Mouse (Mus musculus) MEL (cell line): ENCODE data around the gene Cacna1c. TPM values are rescaled to one million over a fixed set of nuclear protein-coding genes. Genes with fewer than 3 reads are reported as not detected.

Source experiments
- DNase-seq: peaks from one replicate; pipeline ENCODE4 v3.0.0; 2011; ENCODE audit warnings: low read depth, low spot score
- H3K27ac ChIP-seq: 2 replicates; pipeline ENCODE4 v1.5.1; 2012; ENCODE audit warnings: low read depth, mild to moderate bottlenecking, control low read depth, low read length, moderate library complexity; ENCODE audit not compliant: control insufficient read depth
- H3K27me3 ChIP-seq, 2 experiments: fragments of 150-350 bp in 1 of 2; sonication (generic) in 1 of 2; 2 replicates each; pipeline ENCODE4 v1.6.1; 2012; ENCODE audit warnings: low read length in 2 of 2, mild to moderate bottlenecking in 2 of 2, improper control_type of control experiment in 1 of 2, moderate library complexity in 1 of 2; ENCODE audit not compliant: insufficient read depth in 2 of 2, control insufficient read depth in 1 of 2
- H3K36me3 ChIP-seq, 2 experiments: 2 replicates each; pipeline ENCODE4 v1.6.1; 2012 to 2014; ENCODE audit warnings: low read length in 2 of 2, improper control_type of control experiment in 1 of 2, inconsistent platforms in 1 of 2, mild to moderate bottlenecking in 1 of 2; ENCODE audit not compliant: insufficient read depth in 2 of 2, control insufficient read depth in 1 of 2
- H3K4me1 ChIP-seq, 2 experiments: fragments of 150-350 bp in 1 of 2; sonication (generic) in 1 of 2; 2 replicates each; pipeline ENCODE4 v1.6.1; 2012; ENCODE audit warnings: low read length in 2 of 2, improper control_type of control experiment in 1 of 2, mild to moderate bottlenecking in 1 of 2; ENCODE audit not compliant: insufficient read depth in 2 of 2, control insufficient read depth in 1 of 2
- H3K4me3 ChIP-seq, 2 experiments: fragments of 150-350 bp in 1 of 2; sonication (generic) in 1 of 2; 2 replicates each; pipeline ENCODE4 v1.5.1; 2012; ENCODE audit warnings: low read depth in 2 of 2, low read length in 2 of 2, mild to moderate bottlenecking in 2 of 2, moderate library complexity in 2 of 2, control low read depth in 1 of 2, improper control_type of control experiment in 1 of 2; ENCODE audit not compliant: control insufficient read depth in 1 of 2, insufficient read depth in 1 of 2
- H3K79me2 ChIP-seq: 2 replicates; pipeline ENCODE4 v1.6.1; 2012; ENCODE audit warnings: mild to moderate bottlenecking, low read length, moderate library complexity; ENCODE audit not compliant: control insufficient read depth, poor library complexity, insufficient read depth
- H3K9ac ChIP-seq: 2 replicates; pipeline ENCODE4 v1.6.1; 2012; ENCODE audit warnings: low read depth, mild to moderate bottlenecking, control low read depth, low read length, moderate library complexity; ENCODE audit not compliant: control insufficient read depth, poor library complexity, severe bottlenecking
- H3K9me3 ChIP-seq: fragments of 150-350 bp; sonication (generic); replicated peaks from 2 replicates; pipeline ENCODE4 v1.6.1; 2012; ENCODE audit warnings: mild to moderate bottlenecking, low read length, improper control_type of control experiment, moderate library complexity; ENCODE audit not compliant: insufficient read depth
- BHLHE40 ChIP-seq: IDR thresholded peaks from 2 replicates; pipeline ENCODE4 v1.6.1; 2012; ENCODE audit warnings: low read depth, mild to moderate bottlenecking, inconsistent platforms, low read length, improper control_type of control experiment, borderline replicate concordance
- CHD1 ChIP-seq: IDR thresholded peaks from 2 replicates; pipeline ENCODE4 v1.6.1; 2012; ENCODE audit warnings: low read depth, mild to moderate bottlenecking, inconsistent platforms, low read length, improper control_type of control experiment
- CHD2 ChIP-seq: IDR thresholded peaks from 2 replicates; pipeline ENCODE4 v1.6.1; 2011; ENCODE audit warnings: low read length, improper control_type of control experiment
- CTCF ChIP-seq, 3 experiments: IDR thresholded peaks in 2 of 3; conservative IDR thresholded peaks in 1 of 3; 2 replicates each; pipeline ENCODE4 v1.5.1; 2011 to 2012; ENCODE audit warnings: low read length in 3 of 3, low read depth in 2 of 3, mild to moderate bottlenecking in 2 of 3, improper control_type of control experiment in 1 of 3, inconsistent platforms in 1 of 3, mixed read lengths in 1 of 3, moderate library complexity in 1 of 3; ENCODE audit not compliant: control insufficient read depth in 1 of 3, insufficient read depth in 1 of 3, poor library complexity in 1 of 3, severe bottlenecking in 1 of 3
- E2F4 ChIP-seq: IDR thresholded peaks from 2 replicates; pipeline ENCODE4 v1.6.1; 2011; ENCODE audit warnings: low read depth, low read length, improper control_type of control experiment, borderline replicate concordance
- ELF1 ChIP-seq: IDR thresholded peaks from 2 replicates; pipeline ENCODE4 v1.6.1; 2014; ENCODE audit warnings: low read depth, mild to moderate bottlenecking, inconsistent platforms, low read length, improper control_type of control experiment, moderate library complexity
- EP300 ChIP-seq, 2 experiments: IDR thresholded peaks; 2 replicates each; pipeline ENCODE4 v1.6.1; 2011; ENCODE audit warnings: improper control_type of control experiment in 2 of 2, low read length in 2 of 2, low read depth in 1 of 2, mild to moderate bottlenecking in 1 of 2
- ETS1 ChIP-seq: IDR thresholded peaks from 2 replicates; pipeline ENCODE4 v1.6.1; 2012; ENCODE audit warnings: low read depth, mild to moderate bottlenecking, inconsistent platforms, low read length, improper control_type of control experiment, moderate library complexity
- GABPA ChIP-seq: IDR thresholded peaks from 2 replicates; pipeline ENCODE4 v1.6.1; 2012; ENCODE audit warnings: low read depth, mild to moderate bottlenecking, inconsistent platforms, low read length, improper control_type of control experiment, moderate library complexity
- GATA1 ChIP-seq: IDR thresholded peaks from 2 replicates; pipeline ENCODE4 v1.6.1; 2011; ENCODE audit warnings: low read depth, low read length, improper control_type of control experiment
- HCFC1 ChIP-seq: IDR thresholded peaks from 2 replicates; pipeline ENCODE4 v1.6.1; 2012; ENCODE audit warnings: low read depth, mild to moderate bottlenecking, inconsistent platforms, low read length, improper control_type of control experiment, moderate library complexity
- MAFK ChIP-seq: IDR thresholded peaks from 2 replicates; pipeline ENCODE4 v1.6.1; 2011; ENCODE audit warnings: low read depth, mild to moderate bottlenecking, low read length, improper control_type of control experiment, borderline replicate concordance
- MAZ ChIP-seq: IDR thresholded peaks from 2 replicates; pipeline ENCODE4 v1.6.1; 2012; ENCODE audit warnings: low read depth, mild to moderate bottlenecking, inconsistent platforms, low read length, improper control_type of control experiment
- MEF2A ChIP-seq: IDR thresholded peaks from 2 replicates; pipeline ENCODE4 v1.6.1; 2014; ENCODE audit warnings: low read depth, mild to moderate bottlenecking, inconsistent platforms, low read length, improper control_type of control experiment; ENCODE audit not compliant: poor library complexity, insufficient replicate concordance, severe bottlenecking; ENCODE audit errors: extremely low read depth
- MXI1 ChIP-seq: IDR thresholded peaks from 2 replicates; pipeline ENCODE4 v1.6.1; 2011; ENCODE audit warnings: mild to moderate bottlenecking, low read depth, low read length, improper control_type of control experiment
- MYB ChIP-seq: IDR thresholded peaks from 2 replicates; pipeline ENCODE4 v1.6.1; 2011; ENCODE audit warnings: mild to moderate bottlenecking, low read depth, low read length, improper control_type of control experiment
- MYC ChIP-seq: IDR thresholded peaks from 2 replicates; pipeline ENCODE4 v1.6.1; 2011; ENCODE audit warnings: low read depth, mild to moderate bottlenecking, low read length, improper control_type of control experiment, moderate library complexity
- POLR2AphosphoS2 ChIP-seq: IDR thresholded peaks from 2 replicates; pipeline ENCODE4 v1.6.1; 2011; ENCODE audit warnings: low read length, improper control_type of control experiment
- POLR2AphosphoS5 ChIP-seq: IDR thresholded peaks from 2 replicates; pipeline ENCODE4 v1.6.1; 2012; ENCODE audit warnings: low read depth, borderline replicate concordance, mild to moderate bottlenecking, inconsistent platforms, low read length, moderate library complexity, mixed read lengths
- RAD21 ChIP-seq: IDR thresholded peaks from 2 replicates; pipeline ENCODE4 v1.6.1; 2011; ENCODE audit warnings: mild to moderate bottlenecking, low read depth, low read length, improper control_type of control experiment
- RCOR1 ChIP-seq: IDR thresholded peaks from 2 replicates; pipeline ENCODE4 v1.6.1; 2012; ENCODE audit warnings: low read depth, mild to moderate bottlenecking, inconsistent platforms, low read length, improper control_type of control experiment
- SIN3A ChIP-seq: IDR thresholded peaks from 2 replicates; pipeline ENCODE4 v1.6.1; 2012; ENCODE audit warnings: low read length, improper control_type of control experiment, inconsistent platforms
- TBP ChIP-seq: IDR thresholded peaks from 2 replicates; pipeline ENCODE4 v1.8.0; 2011; ENCODE audit warnings: low read depth, low read length, improper control_type of control experiment
- TCF12 ChIP-seq: IDR thresholded peaks from 2 replicates; pipeline ENCODE4 v1.6.1; 2014; ENCODE audit warnings: low read depth, mild to moderate bottlenecking, inconsistent platforms, low read length, improper control_type of control experiment, moderate library complexity
- UBTF ChIP-seq: IDR thresholded peaks from 2 replicates; pipeline ENCODE4 v1.6.1; 2012; ENCODE audit warnings: low read depth, mild to moderate bottlenecking, inconsistent platforms, low read length, improper control_type of control experiment, moderate library complexity, borderline replicate concordance; ENCODE audit not compliant: insufficient read depth
- USF2 ChIP-seq, 2 experiments: IDR thresholded peaks; 2 replicates each; pipeline ENCODE4 v1.6.1; 2011 to 2012; ENCODE audit warnings: improper control_type of control experiment in 2 of 2, low read length in 2 of 2, borderline replicate concordance in 1 of 2, inconsistent platforms in 1 of 2, low read depth in 1 of 2, mild to moderate bottlenecking in 1 of 2; ENCODE audit not compliant: insufficient read depth in 1 of 2
- ZC3H11A ChIP-seq: IDR thresholded peaks from 2 replicates; pipeline ENCODE4 v1.6.1; 2012; ENCODE audit warnings: low read depth, mild to moderate bottlenecking, inconsistent platforms, low read length, improper control_type of control experiment
- ZMIZ1 ChIP-seq: IDR thresholded peaks from 2 replicates; pipeline ENCODE4 v1.6.1; 2012; ENCODE audit warnings: low read depth, mild to moderate bottlenecking, inconsistent platforms, low read length, improper control_type of control experiment, moderate library complexity
- ZNF384 ChIP-seq: IDR thresholded peaks from 2 replicates; pipeline ENCODE4 v1.6.1; 2012; ENCODE audit warnings: low read depth, mild to moderate bottlenecking, inconsistent platforms, low read length, improper control_type of control experiment
- polyA plus RNA-seq, 2 experiments: library from polyadenylated mRNA; stranded (reverse) in 1 of 2; unstranded in 1 of 2; fragments of >175 nt in 1 of 2; fragments of >200 nt in 1 of 2; gene quantifications; 2 replicates each; pipeline versions ENCODE4 v1.2.1 to v1.2.4; 2012; ENCODE audit warnings: low replicate concordance in 2 of 2, low read depth in 1 of 2; ENCODE audit not compliant: insufficient read length in 2 of 2, insufficient read depth in 1 of 2, missing spikeins in 1 of 2
- total RNA-seq: library from RNA; depleted of rRNA; stranded (reverse); fragments of 300-350 nt; gene quantifications from 2 replicates; pipeline ENCODE4 v1.2.3, GENCODE M21; 2012

The Cacna1c gene
- total and polyA plus RNA-seq, 3 experiments = 3.4 to 4.4 TPM; not detected in 1

GRCm38 (mm10) chr6:118977443-118978271, 218.6 kb downstream of the Cacna1c start:
- Histone ChIP-seq H3K9me3 (no peaks in the 10 kb centered on the region), H3K27ac (no peak overlapping the region), H3K27me3 (peaks cover 7 to 14% of the 10 kb centered on the region in 2 experiments), H3K9ac (no peak overlapping the region), H3K4me3 (no peak overlapping the region), H3K79me2 (no peaks in the 10 kb centered on the region), H3K36me3 (no peaks in the 10 kb centered on the region), H3K4me1 (no peaks in the 10 kb centered on the region)
- no peak for DNase-seq
- TF ChIP-seq E2F4 (no peak), CTCF (IDR thresholded peaks at IDR 0.05 in 2 of 3, conservative IDR thresholded peaks at IDR 0.05 in 1 of 3; ENCODE audit: control insufficient read depth in 1 of 3, insufficient read depth in 1 of 3, low read depth in 2 of 3, low read length in 3 of 3, poor library complexity in 1 of 3, severe bottlenecking in 1 of 3) (no peak), BHLHE40 (no peak), MYB (no peak), RCOR1 (no peak), CHD1 (no peak), GATA1 (no peak), MXI1 (no peak), POLR2AphosphoS5 (no peak), SIN3A (no peak), ELF1 (no peak), HCFC1 (no peak), USF2 (IDR thresholded peaks at IDR 0.05; ENCODE audit: borderline replicate concordance in 1 of 2, insufficient read depth in 1 of 2, low read depth in 1 of 2, low read length in 2 of 2) (no peak), ZC3H11A (no peak), MAFK (no peak), MEF2A (no peak), CHD2 (no peak), ZNF384 (no peak), ETS1 (no peak)
- TF ChIP-seq, all 39 proteins: peak for 0

GRCm38 (mm10) chr6:118976617-118977016, 219.6 kb downstream of the Cacna1c start:
- Histone ChIP-seq H3K36me3 (no peaks in the 10 kb centered on the region), H3K9ac (no peak overlapping the region), H3K9me3 (no peaks in the 10 kb centered on the region), H3K79me2 (no peaks in the 10 kb centered on the region), H3K4me3 (no peak overlapping the region), H3K27me3 (peaks cover 8 to 10% of the 10 kb centered on the region in 2 experiments), H3K27ac (no peak overlapping the region), H3K4me1 (no peaks in the 10 kb centered on the region)
- DNase-seq = no peak
- TF ChIP-seq ZMIZ1 (no peak), ELF1 (no peak), MAZ (no peak), TCF12 (no peak), GATA1 (no peak), EP300 (IDR thresholded peaks at IDR 0.05; ENCODE audit: low read depth in 1 of 2, low read length in 2 of 2) (no peak), POLR2AphosphoS5 (no peak), GABPA (no peak), POLR2AphosphoS2 (no peak), TBP (no peak), RAD21 (no peak), CTCF (IDR thresholded peaks at IDR 0.05 in 2 of 3, conservative IDR thresholded peaks at IDR 0.05 in 1 of 3; ENCODE audit: control insufficient read depth in 1 of 3, insufficient read depth in 1 of 3, low read depth in 2 of 3, low read length in 3 of 3, poor library complexity in 1 of 3, severe bottlenecking in 1 of 3) (no peak), UBTF (no peak), CHD1 (no peak), MYC (no peak)
